In the genomic region with DNA sequence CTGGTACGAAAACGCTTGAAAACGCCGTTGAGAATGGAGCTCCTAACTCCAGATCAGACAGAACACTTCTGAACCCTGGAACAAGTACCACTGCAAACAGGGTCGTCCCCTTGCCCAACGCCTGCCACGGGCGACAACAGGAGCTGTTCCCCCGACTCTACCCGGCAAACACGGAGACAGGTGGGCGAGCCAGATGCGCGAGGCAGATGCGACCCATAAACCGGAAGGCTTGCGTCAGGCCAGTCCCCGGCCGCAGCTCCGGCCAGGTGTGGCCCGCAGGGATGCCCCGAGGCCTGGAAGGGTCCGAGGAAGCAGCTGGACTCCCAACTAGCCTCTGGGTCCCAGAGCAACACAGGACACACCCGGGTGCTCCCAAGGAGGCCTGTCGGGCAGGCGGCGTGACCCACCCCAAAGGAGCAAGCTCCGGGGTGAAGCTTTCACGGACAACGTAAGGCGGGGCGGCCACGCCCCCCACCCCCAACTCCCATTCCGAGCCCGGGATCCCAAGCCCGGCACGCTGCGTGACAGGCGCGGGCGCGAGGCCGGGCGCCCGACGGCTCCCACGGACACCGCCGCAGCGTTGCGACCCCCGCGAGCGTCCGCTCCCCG, we compare ENCODE assay signal across 8 mouse cellular contexts. TPM values are rescaled to one million over a fixed set of nuclear protein-coding genes. Genes with fewer than 3 reads are reported as not detected.
A peak's percentile ranks its signal among the peaks of the same experiment; 100 is the strongest.
DNase-seq lines count a peak whose midpoint lies in the region; ATAC-seq and TF ChIP-seq lines count a peak whose summit lies in the region.

No protein-coding gene starts in this region.

- H3K27ac ChIP-seq in kidney, adult 2 months (ENCODE audit: insufficient read depth, low read depth, low read length), result peak overlapping the region; percentile 67
- H3K27ac ChIP-seq in hindbrain, embryonic 14.5 days, result peak overlapping the region; percentile 93
- H3K27ac ChIP-seq in liver, embryonic 11.5 days (ENCODE audit: low read depth, low read length), result peak overlapping the region; percentile 91
- peak overlapping the region; percentile 80 for H3K27ac ChIP-seq in neural tube, embryonic 12.5 days

- peak; percentile 32 for ATAC-seq in hindbrain, embryonic 14.5 days (ENCODE audit: low FRiP score)
- ATAC-seq in liver, embryonic 11.5 days (replicated peaks; ENCODE audit: low FRiP score), result peak; percentile 33
- ATAC-seq in neural tube, embryonic 12.5 days (ENCODE audit: low FRiP score, low read depth), result peak; percentile 31
- ATAC-seq in inflammation-experienced regulatory T-cells, adult 6 months, result no peak

- H3K4me3 ChIP-seq in kidney, adult 2 months (ENCODE audit: insufficient read depth, low read depth, low read length), result peak overlapping the region; percentile 72
- H3K4me3 ChIP-seq in erythroblast, embryonic 14.5 days (replicated peaks), result peak overlapping the region; percentile 92
- peak overlapping the region; percentile 95 for H3K4me3 ChIP-seq in hindbrain, embryonic 14.5 days (replicated peaks; ENCODE audit: low read length)
- peak overlapping the region; percentile 95 for H3K4me3 ChIP-seq in liver, embryonic 11.5 days (ENCODE audit: low read depth, low read length)
- peak overlapping the region; percentile 91 for H3K4me3 ChIP-seq in neural tube, embryonic 12.5 days

- H3K4me2 ChIP-seq in hindbrain, embryonic 14.5 days (replicated peaks), result peak overlapping the region; percentile 84
- peak overlapping the region; percentile 94 for H3K4me2 ChIP-seq in liver, embryonic 11.5 days
- peak overlapping the region; percentile 97 for H3K4me2 ChIP-seq in neural tube, embryonic 12.5 days (replicated peaks)

- no peaks in the 10 kb centered on the region for H3K36me3 ChIP-seq in kidney, adult 2 months (ENCODE audit: control insufficient read depth, insufficient read depth, low read length)
- no peaks in the 10 kb centered on the region; the same call in 1 of the 2 replicates for H3K36me3 ChIP-seq in erythroblast, embryonic 14.5 days (ENCODE audit: control insufficient read depth)
- H3K36me3 ChIP-seq in hindbrain, embryonic 14.5 days (replicated peaks; ENCODE audit: control insufficient read depth, insufficient read depth), result no peaks in the 10 kb centered on the region
- H3K36me3 ChIP-seq in liver, embryonic 11.5 days (ENCODE audit: control insufficient read depth, insufficient read depth, low read length), result no peaks in the 10 kb centered on the region
- H3K36me3 ChIP-seq in neural tube, embryonic 12.5 days, result no peaks in the 10 kb centered on the region

- H3K4me1 ChIP-seq in kidney, adult 2 months (ENCODE audit: control insufficient read depth, insufficient read depth, low read length), result peaks cover 8% of the 10 kb centered on the region; the same call in 1 of the 2 replicates
- peaks cover 45% of the 10 kb centered on the region for H3K4me1 ChIP-seq in erythroblast, embryonic 14.5 days (ENCODE audit: control insufficient read depth)
- peaks cover 30% of the 10 kb centered on the region for H3K4me1 ChIP-seq in hindbrain, embryonic 14.5 days (replicated peaks; ENCODE audit: control insufficient read depth, insufficient read depth, low read length)
- H3K4me1 ChIP-seq in liver, embryonic 11.5 days (replicated peaks; ENCODE audit: control insufficient read depth, insufficient read depth, low read length), result peaks cover 8% of the 10 kb centered on the region
- peaks cover 30% of the 10 kb centered on the region for H3K4me1 ChIP-seq in neural tube, embryonic 12.5 days

- under 1% methylated on average over 56 of the region's 56 CpGs for WGBS in kidney, adult 2 months
- under 1% methylated on average over 41 of the region's 56 CpGs for WGBS in hindbrain, embryonic 14.5 days
- WGBS in liver, embryonic 11.5 days, result under 1% methylated on average over 56 of the region's 56 CpGs
- WGBS in neural tube, embryonic 12.5 days, result 1% methylated on average over 53 of the region's 56 CpGs

- peak overlapping the region; percentile 91 for H3K9ac ChIP-seq in hindbrain, embryonic 14.5 days
- H3K9ac ChIP-seq in liver, embryonic 11.5 days (ENCODE audit: low read depth, low read length), result peak overlapping the region; percentile 88
- peak overlapping the region; percentile 92 for H3K9ac ChIP-seq in neural tube, embryonic 12.5 days

- no peak for TF ChIP-seq CTCF in kidney, adult 2 months (conservative IDR thresholded peaks at IDR 0.05; ENCODE audit: insufficient read depth, insufficient read length, low read depth, low read length)

- no peaks in the 10 kb centered on the region for H3K27me3 ChIP-seq in kidney, adult 2 months (replicated peaks; ENCODE audit: control insufficient read depth, insufficient read depth, low read length)
- H3K27me3 ChIP-seq in erythroblast, embryonic 14.5 days (ENCODE audit: control insufficient read depth), result no peaks in the 10 kb centered on the region
- H3K27me3 ChIP-seq in hindbrain, embryonic 14.5 days (ENCODE audit: control insufficient read depth, insufficient read depth, low read length), result no peaks in the 10 kb centered on the region
- H3K27me3 ChIP-seq in liver, embryonic 11.5 days (replicated peaks; ENCODE audit: control insufficient read depth, insufficient read depth, low read length), result no peaks in the 10 kb centered on the region
- no peaks in the 10 kb centered on the region for H3K27me3 ChIP-seq in neural tube, embryonic 12.5 days (replicated peaks)

- H3K9me3 ChIP-seq in erythroblast, embryonic 14.5 days (ENCODE audit: control insufficient read depth, low read length), result no peaks in the 10 kb centered on the region
- H3K9me3 ChIP-seq in hindbrain, embryonic 14.5 days (ENCODE audit: control insufficient read depth, low read length), result no peaks in the 10 kb centered on the region
- no peaks in the 10 kb centered on the region for H3K9me3 ChIP-seq in liver, embryonic 11.5 days (ENCODE audit: control insufficient read depth, low read length)
- no peaks in the 10 kb centered on the region for H3K9me3 ChIP-seq in neural tube, embryonic 12.5 days

- peak; percentile 54 for DNase-seq in kidney, adult 2 months
- no peak for DNase-seq in kidney, adult 18-20 months
- DNase-seq in NIH3T3 (ENCODE audit: low read depth), result peak; percentile 64
- no peak for DNase-seq in hindbrain, embryonic 14.5 days (ENCODE audit: low spot score)
- peak; percentile 69 for DNase-seq in liver, embryonic 11.5 days (ENCODE audit: low spot score)

- TF ChIP-seq POLR2A in kidney, adult 2 months (IDR thresholded peaks at IDR 0.05; ENCODE audit: low read depth, low read length), result no peak

RNA-seq across cellular contexts. Expression of a gene that starts 1.4 kb away (rescaled TPM):
- 29.8 and 30.7 TPM in 2 replicates for polyA plus RNA-seq in kidney, adult 2 months (2012; rRNA removed)
- polyA plus RNA-seq in erythroblast, embryonic 14.5 days (2012), result 34.5 and 36.9 TPM in 2 replicates
- polyA plus RNA-seq in hindbrain, embryonic 14.5 days (2014; fragmentation: Nextera tagmentation; extraction: Ambion mirVana), result 40.5 and 44.2 TPM in 2 replicates
- polyA plus RNA-seq in liver, embryonic 11.5 days (2014; fragmentation: Nextera tagmentation; extraction: Ambion mirVana), result 48.7 and 55.2 TPM in 2 replicates
- 53.0 and 53.7 TPM in 2 replicates for polyA plus RNA-seq in neural tube, embryonic 12.5 days (2016; fragmentation: Nextera tagmentation; extraction: Ambion mirVana)
- 10 to 100 TPM; 48.4 to 62.8 (median 60.1) TPM for polyA plus RNA-seq in inflammation-experienced regulatory T-cells, adult 6 months (2017; shearing (Covaris generic))

Comparison
In these comparisons a context has a peak if more than half of its experiments do, and no peak if none do; other contexts are left out.
1. DNase-seq: peak in kidney, adult 2 months (single experiment), NIH3T3 (single experiment) and liver, embryonic 11.5 days (single experiment); none in kidney, adult 18-20 months (single experiment) and hindbrain, embryonic 14.5 days (single experiment).
2. Peak in every context shown above with its lines, with median percentiles within 50 percentile points of each other: H3K27ac ChIP-seq, H3K4me3 ChIP-seq, H3K4me2 ChIP-seq and H3K9ac ChIP-seq.